Mouse (Mus musculus) brain, embryonic 18.5 days (tissue): ENCODE data around the gene Cyp3a57.
"Not testable (repeated sequence)": the region's sequence is repeated elsewhere in the genome, so short reads cannot be mapped to it uniquely, and the experiment has no call there.

Source experiments
- DNase-seq: peaks from one replicate; pipeline ENCODE4 v3.0.0-alpha.2; 2012; ENCODE audit warnings: low read depth, low spot score

Cyp3a57 gene

DNA sequence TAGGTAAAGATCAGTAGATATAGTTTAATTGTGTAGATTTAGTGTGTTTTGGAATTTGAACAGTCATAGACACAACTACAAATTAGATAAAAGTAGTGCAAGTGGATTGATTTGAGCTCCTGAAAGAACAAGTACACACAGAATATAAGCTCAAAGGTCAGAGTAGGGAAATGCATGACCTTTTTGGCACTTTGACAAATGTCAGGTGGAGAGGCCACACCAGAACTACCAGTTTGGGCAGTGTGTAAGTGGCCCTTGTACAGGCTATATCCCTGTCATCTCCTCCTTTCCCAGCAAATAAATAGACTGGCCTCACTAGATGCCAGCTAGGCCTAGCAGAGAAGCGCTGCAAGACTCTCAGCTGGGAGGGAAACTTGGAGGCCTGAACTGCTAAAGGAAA is at the start of gene Cyp3a57:
Gene Cyp3a57, plus strand, starts transcription at position 339 of the 400 bp plus-strand sequence.
- DNase-seq = no peak

DNA sequence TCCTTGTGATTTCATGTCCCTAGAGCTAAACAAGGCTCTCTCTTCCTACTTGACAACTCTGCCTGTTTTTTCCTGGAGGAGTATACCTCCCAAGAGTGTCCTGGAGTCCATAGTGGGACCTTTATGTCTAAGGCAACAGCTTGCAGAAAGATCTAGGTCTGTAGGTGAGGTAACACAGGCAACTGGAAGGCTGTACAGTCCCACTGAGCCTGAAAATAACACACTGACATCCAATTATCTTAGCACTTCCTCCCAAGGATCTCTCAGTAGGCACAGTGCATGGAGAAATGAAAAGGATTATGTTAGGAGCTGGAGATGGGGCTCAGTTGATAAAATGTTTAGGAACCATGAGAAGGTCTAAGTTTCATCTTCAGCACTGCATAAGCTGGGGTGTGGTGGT is 44.6 kb upstream of the Cyp3a57 start:
- DNase-seq = no peak

DNA sequence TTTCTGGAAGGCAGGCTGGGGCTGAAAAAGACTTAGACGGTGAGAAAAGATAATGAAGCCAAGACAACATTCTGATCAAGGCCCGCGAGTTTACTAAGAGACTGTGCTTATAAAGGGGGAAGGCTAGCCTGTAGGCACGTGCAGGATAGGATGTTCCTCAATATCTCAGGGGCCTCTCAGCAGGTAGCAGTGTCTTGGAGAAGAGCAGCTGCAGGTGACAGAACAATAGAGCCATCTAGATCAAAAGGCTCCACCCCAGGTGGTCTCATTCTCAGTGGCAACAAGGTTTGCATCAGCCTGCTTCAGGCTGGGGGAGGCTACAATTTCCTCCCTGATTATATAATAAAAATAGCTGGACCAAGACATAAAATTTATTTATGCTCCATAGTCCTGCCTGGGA is 43.3 kb upstream of the Cyp3a57 start:
- DNase-seq = not testable (repeated sequence)

DNA sequence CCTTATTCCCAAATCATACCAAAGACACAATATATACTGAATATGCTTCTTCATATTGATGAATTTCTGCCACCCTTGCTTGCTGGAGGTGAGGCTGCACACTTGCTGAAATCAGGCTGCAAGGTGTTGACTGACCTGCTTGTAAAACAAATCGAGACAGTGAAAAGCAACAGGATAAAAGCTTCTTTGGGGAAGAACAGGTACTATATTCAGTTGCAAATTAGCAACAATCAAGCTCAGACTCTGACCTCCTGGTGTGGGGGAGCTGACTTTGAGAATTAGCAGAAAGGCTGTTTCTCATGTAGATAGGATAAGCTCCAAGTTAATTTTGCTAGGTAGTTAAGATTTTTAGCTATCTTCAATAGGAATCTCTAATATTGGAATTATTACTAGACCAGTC is 42.7 kb upstream of the Cyp3a57 start:
- DNase-seq = no peak

DNA sequence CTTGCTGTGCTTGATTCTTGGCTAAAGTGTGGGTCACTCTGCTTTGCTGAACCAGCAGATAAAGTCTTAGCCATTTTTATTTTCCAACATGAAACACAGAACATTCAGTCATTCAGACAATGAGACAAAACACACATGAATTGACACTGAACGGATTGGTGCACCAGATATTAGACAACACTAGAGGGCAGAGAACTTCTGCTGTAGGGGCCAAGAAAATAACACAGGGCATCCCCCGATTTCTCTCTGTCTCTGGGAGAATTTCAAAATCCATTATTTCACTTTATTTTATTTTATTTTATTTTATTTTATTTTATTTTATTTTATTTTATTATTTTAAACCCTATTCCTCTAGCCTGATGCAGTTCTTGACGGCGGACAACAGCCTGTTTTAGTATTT is 38.1 kb upstream of the Cyp3a57 start:
- DNase-seq = not testable (repeated sequence)

DNA sequence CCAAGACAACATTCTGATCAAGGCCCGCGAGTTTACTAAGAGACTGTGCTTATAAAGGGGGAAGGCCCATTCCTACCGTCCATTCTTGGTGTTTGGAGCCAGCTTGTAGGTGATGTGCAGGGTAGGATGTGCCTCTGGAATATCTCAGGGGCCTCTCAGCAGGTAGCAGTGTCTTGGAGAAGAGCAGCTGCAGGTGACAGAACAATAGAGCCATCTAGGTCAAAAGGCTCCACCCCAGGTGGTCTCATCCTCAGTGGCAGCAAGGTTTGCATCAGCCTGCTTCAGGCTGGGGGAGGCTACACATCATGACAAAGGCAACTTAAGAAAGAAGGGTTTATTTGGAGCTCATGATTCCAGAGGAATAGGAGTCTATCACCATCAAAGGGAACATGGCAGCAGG is 37.3 kb upstream of the Cyp3a57 start:
- DNase-seq = not testable (repeated sequence)

DNA sequence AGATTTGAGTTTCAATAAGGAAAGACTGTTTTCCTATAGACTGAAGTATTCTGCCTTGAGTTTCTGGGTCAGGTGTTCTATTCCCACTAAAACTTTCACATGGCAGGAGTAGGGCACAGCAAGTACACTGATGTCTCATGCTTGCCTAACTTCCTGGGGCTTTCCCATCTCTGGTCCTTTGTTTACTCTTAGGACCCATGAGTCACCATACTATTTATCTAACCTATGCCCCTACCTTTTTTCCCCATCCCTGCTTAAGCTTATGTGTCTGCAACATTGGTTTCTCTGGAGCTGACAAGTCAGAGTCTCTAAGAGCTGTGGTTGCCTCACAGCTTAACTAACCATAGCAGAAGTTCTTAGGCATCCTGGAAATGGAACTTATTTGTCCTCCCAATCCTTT is 31.2 kb upstream of the Cyp3a57 start:
- no peak for DNase-seq

DNA sequence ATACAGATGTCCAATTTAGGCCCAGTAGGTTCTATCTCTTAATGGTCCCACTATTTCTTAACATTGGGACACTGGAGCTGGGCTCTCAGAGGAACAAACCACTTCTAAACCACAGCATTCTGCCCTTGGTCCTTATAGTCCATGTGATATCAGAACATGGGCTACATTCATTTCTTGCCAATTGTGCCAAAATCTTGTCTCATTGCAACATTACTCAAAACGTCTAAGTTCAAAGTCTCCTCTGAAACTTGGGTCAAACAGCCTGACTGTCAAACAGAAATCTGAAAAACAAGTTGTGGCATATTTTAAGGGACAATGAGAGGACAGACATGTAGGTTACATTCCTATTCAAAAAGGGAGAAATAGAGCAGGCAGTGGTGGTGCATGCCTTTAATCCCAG is 27.9 kb upstream of the Cyp3a57 start:
- no peak for DNase-seq

DNA sequence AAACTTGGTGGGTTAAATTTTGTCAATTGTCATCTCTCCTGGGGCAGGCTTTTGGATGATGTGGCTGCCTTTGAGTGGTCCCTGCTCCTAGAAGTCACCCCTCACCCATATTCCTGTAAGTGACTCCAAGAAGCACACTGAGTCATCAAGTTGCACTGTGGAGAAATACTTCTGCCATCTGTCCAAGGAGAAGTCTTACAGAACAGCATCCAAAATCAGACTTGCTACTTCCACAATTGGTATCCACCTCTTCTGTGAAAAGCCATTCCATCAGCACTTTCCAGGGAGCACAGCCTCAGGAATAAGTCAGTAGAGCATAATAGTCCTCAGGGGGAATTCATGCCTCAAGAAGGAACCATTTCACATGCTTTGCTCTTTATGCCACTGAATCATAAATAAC is 6.3 kb upstream of the Cyp3a57 start:
- not testable (repeated sequence) for DNase-seq

DNA sequence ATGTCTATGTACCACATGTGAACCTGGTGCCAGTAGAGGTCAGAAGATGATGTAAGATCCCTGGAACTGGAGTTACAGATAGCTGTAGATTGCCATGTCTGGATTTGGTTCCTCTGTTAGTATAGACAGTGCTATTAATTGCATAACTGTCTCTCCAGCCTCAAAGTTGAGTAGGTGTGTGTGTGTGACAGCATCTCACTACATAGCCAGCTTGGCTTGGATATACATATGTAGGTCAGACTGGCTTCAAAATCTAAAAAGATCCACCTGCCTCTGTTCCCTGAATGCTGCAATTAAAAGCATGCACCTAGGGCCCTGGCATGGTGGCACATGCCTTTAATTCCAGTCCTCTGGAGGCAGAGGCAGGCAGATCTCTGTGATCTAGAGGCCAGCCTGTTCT is 4.6 kb downstream of the Cyp3a57 start:
- no peak for DNase-seq

DNA sequence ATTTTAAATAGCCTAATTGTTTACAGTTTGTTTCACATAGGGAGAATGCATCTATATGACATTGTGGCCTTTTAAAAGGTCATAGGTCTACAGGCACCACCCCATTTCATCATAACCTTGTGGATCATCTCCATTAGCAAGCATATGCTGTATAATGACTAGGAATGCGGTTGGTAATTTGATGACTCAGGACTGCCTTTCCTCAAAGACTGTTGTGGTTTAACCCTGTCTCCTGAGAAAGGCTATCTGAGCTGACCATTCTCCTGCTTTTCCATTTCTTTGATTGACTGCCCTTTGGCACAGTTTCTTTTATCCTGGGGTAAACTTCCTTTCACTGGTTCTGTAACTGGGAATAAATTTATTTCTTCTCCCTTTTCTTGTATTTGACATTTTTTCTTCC is 8.0 kb downstream of the Cyp3a57 start:
- no peak for DNase-seq

DNA sequence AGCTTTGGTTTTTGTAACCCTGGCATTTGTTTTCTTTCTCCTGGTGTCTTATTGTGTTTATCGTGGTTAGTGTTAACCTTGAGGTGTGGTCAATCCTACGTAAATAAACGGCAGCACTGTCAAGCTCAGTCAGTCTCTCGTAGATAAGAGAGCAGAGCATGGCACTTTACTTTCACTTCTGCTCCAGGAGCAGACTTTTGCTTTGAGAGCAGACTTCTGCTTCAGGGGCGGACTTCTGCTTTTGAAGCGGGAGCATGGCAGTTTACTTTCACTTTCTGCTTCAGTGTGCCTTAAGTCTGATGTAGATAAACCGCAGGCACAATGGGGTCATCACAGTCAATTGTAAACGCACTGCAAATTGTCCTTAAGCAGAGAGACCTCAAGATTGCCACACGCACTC is 70.3 kb downstream of the Cyp3a57 start:
- DNase-seq = not testable (repeated sequence)

DNA sequence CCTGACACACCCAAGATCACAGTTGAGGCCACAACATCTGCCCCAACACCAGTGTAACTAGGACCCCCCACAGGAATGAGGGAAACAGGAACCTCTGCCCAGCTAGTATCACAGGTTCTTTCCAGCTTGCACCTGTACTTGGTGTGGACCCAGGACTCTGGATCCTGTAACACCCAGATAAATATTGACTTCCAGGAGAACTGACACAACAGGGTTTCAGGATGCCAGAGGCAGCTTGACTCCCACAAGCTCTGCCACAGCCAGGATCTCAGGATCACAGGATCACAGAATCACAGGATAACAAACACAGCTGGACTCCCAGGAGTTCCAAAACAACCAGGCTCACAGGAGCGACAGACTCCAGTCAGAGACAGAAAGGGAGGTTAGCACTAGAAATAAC is 77.2 kb downstream of the Cyp3a57 start:
- no peak for DNase-seq

DNA sequence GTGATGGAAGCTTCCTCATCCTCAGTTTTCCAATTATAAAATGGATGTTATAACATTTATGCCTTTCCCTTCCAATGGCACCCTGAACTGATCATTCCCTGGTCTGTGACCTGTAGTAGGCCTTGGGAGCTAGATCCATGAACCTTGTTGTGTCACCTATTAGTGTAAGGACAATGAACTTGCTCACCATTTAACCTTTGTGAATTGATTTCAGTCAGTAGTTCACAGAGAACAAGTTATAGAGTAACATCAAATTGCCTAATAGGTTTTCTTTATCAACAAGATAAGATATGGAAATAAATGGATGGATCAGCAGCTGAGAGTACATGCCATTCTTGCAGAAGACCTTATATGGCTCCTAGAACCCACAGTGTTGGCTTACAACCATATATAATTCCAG is 85.9 kb downstream of the Cyp3a57 start:
- no peak for DNase-seq

DNA sequence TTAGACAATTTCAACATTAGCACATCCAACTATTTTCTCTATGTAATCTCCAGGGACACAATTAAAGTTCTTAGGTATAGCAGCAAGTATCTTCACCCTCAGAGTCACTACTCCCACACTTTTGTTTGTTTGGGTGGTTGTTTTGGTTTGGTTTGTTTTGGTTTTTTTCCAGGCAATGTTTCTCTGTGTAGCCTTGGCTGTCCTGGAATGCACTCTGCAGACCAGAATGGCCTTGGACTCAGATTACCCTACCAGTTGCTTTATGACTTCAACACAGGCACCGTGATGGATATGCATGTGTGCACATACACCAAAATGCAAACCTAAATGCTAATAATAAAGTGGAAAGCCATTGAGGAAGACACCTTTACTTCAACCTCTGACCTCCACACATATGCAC is 88.6 kb downstream of the Cyp3a57 start:
- DNase-seq = no peak
